Mouse (Mus musculus): ENCODE results near the gene Syf2.

Syf2 gene

GRCm38 (mm10) chr4:134975261-134975928, 44.7 kb downstream of the Syf2 start:
- no peak for DNase-seq (ENCODE audit: low spot score)

GRCm38 (mm10) chr4:134975929-134976308, 45.2 kb downstream of the Syf2 start:
- DNase-seq (ENCODE audit: low spot score) = no peak

- no peak for DNase-seq (ENCODE audit: low spot score)
Observed at GRCm38 (mm10) chr4:134978930-134979329, 48.2 kb downstream of the Syf2 start.

GRCm38 (mm10) chr4:134981959-134982431, 51.3 kb downstream of the Syf2 start:
- DNase-seq (ENCODE audit: low spot score) = no peak

- DNase-seq (ENCODE audit: low spot score) = no peak
Observed at GRCm38 (mm10) chr4:134983136-134983535, 52.4 kb downstream of the Syf2 start.

GRCm38 (mm10) chr4:134984555-134984954, 53.9 kb downstream of the Syf2 start:
- no peak for DNase-seq (ENCODE audit: low spot score)

- no peak for DNase-seq (ENCODE audit: low spot score)
Observed at GRCm38 (mm10) chr4:134985626-134986335, 55.1 kb downstream of the Syf2 start.

GRCm38 (mm10) chr4:134986336-134986635, 55.6 kb downstream of the Syf2 start:
- no peak for DNase-seq (ENCODE audit: low spot score)

- no peak for DNase-seq (ENCODE audit: low spot score)
Observed at GRCm38 (mm10) chr4:134986963-134987362, 56.3 kb downstream of the Syf2 start.
